Mouse (Mus musculus) adrenal gland, postnatal 36 days (tissue): ENCODE results near the gene Doc2a. TPM values are rescaled to one million over a fixed set of nuclear protein-coding genes. Genes with fewer than 3 reads are reported as not detected.

ENCODE experiments used
- DNase-seq, 2 experiments: peaks; one replicate each; pipeline ENCODE4 v3.0.0; 2021; ENCODE audit warnings: mixed read lengths in 1 of 2
- long read RNA-seq, 2 experiments: library from polyadenylated mRNA; stranded (forward); transcript quantifications; one replicate each; pipeline ENCODE4 v2.0.0; 2021; ENCODE audit warnings: borderline sequencing depth in 2 of 2
- total RNA-seq, 2 experiments: library from RNA; stranded (reverse); gene quantifications; 2 replicates each; pipeline ENCODE4 v1.2.3; 2021

Doc2a gene
- total RNA-seq, result under 1 TPM; 0.43 to 0.50 TPM
- long read RNA-seq, experiment 1, result 0 reads
- long read RNA-seq, experiment 2, partial matches to known transcripts, result 0 of 1 reads
- long read RNA-seq, experiment 2, other reads (novel, unspliced or antisense), result 1 of 1 reads

GRCm38 (mm10) chr7:126847116-126847420 is at the start of gene Doc2a:
Doc2a (plus strand) TSS chr7:126847416.
- DNase-seq, result no peak

DNA sequence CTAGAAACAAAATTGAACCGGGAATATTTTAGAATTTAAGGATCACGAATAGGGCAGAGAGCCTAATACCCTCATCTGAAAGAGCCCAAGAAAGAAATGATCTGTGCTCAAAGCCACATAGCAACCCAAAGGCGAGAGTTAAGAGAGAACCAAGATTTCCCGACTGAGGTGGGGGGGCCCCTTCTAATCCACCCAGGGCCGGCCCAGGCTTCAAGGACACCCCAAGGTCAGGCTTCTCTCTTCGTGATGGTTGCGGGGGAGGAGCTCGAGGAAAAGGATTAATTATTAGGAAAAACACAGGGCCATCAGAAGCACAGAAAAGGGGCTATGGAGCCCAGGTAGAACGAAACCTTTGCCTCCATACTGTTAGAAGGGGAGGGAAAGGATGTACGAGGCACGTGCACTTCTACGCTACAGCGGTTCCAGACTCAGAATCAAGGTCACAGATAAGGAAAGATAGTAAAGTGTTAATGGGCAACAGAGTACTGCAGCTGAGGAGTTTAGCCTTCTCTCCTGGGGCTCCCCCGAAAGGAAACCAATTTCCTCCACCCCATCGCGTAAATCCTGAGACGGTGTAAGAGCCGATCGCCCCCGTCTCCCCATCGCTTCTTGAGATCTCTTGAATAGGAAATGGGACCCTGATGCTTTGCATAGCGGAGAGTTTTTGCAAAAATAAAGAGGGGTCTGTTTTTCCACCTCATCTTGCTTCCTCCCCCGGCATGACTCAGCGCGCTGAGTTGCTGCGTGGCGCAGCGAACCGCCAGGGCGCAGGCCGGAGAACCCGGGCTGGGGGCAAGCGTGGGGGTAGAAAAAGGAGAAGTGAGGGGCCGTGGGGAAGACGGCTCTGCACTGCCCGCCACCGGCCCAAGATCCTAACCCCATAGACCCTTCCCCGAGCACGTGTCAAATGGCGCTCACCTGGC is 48.8 kb upstream of the Doc2a start:
- DNase-seq, result peak; percentile 73 to 82

- peak; percentile 98 for DNase-seq
Observed at GRCm38 (mm10) chr7:126799050-126799467, 48.2 kb upstream of the Doc2a start.

- peak; percentile 31 to 60 for DNase-seq
Observed at GRCm38 (mm10) chr7:126799468-126800268, 47.5 kb upstream of the Doc2a start.

GRCm38 (mm10) chr7:126800269-126801056 is 46.8 kb upstream of the Doc2a start:
- no peak for DNase-seq

DNA sequence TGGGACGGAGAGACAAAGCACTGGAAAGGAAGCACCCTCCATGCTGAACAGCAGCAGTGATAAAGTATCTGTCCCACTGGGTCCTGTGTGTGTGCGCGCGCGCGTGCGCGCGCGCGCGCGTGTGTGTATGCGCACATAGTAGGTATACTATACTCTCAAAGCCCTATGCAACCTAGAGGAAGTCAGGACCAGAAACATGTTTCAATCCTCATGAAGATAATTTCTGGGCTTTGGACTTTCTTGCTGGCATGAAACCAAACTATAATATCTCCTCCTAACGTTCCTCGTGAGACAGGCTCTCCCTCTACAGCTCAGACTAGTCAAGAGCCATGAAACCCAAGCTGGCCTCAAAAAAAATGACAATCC is 46.2 kb upstream of the Doc2a start:
- no peak for DNase-seq

DNA sequence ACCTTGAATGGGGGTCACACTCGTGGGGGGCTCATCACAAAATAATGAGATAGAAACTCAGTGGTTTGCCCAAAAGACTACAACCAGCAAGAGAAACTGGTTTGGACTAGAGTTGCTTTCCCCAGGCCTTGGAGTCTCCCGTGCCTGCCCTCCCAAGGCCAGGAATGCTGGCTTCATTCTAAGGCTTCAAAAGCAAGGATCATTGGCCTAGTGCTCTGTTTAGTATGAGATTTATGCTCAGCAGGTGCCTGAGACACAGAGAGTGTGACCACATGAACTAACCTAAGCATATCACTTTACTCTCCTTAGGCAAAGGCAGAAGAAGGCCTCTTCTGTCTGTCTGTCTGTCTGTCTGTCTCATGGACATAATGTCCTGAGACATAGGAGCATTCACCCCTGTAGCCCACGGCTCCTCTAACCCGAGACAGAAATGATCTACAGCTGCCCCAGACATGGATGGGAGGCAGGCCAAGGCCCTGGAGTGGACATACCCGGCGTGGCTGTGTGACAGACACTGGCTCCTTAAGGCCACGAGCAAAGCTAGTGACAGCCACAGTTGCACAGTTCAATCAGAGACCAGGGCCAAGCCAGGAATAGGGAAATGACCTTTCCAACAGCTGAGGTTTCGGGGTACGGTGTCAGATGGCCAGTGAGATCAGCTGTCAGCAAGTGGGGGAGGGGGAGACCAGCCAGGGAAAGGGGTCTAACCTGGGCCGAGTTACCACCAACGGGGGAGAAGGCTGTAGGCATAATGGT is 44.9 kb upstream of the Doc2a start:
- DNase-seq, result peak; percentile 64 to 70

GRCm38 (mm10) chr7:126803181-126803580 is 44.0 kb upstream of the Doc2a start:
- DNase-seq, result peak; percentile 48 to 50

GRCm38 (mm10) chr7:126803751-126804150 is 43.5 kb upstream of the Doc2a start:
- no peak for DNase-seq

DNA sequence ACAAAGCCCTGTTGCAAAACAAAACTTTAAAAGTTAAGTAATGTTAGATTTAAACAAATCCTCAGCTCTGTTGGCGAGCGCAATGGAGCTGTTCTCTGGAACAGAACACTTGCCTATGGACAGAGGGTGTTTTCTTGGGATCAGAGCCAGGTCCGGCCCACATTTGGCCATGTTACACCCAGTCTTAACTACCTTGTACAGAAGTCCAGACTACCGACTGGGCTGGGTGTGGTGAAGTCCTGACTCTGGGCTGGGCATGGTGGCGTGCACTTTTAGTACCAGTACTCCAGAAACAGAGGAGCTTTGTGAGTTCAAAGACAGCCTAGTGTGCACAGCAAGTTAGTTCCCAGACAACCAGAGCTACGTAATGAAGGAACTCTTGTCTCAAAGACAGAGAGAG is 40.3 kb upstream of the Doc2a start:
- peak in 1 of 2 experiments; percentile 50 for DNase-seq

DNA sequence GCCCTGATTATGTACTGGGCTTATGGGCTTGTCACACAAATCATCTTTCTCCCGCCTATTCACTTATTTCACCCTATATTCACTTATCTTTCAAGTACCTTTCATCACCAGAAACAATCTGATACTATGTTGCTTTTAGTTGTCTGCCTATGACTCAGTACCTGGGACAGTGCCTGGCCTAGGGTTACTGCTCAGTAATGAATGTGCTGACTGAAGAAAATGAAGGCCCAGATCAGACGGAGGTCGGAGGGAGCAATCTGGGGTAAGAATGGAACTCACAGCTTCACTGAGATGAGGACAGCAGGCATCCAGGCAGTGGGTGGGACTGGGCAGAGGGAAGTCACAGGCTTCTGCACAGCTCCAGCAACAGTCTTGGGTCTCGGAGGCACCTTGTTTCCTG is 39.8 kb upstream of the Doc2a start:
- peak; percentile 60 to 64 for DNase-seq

DNA sequence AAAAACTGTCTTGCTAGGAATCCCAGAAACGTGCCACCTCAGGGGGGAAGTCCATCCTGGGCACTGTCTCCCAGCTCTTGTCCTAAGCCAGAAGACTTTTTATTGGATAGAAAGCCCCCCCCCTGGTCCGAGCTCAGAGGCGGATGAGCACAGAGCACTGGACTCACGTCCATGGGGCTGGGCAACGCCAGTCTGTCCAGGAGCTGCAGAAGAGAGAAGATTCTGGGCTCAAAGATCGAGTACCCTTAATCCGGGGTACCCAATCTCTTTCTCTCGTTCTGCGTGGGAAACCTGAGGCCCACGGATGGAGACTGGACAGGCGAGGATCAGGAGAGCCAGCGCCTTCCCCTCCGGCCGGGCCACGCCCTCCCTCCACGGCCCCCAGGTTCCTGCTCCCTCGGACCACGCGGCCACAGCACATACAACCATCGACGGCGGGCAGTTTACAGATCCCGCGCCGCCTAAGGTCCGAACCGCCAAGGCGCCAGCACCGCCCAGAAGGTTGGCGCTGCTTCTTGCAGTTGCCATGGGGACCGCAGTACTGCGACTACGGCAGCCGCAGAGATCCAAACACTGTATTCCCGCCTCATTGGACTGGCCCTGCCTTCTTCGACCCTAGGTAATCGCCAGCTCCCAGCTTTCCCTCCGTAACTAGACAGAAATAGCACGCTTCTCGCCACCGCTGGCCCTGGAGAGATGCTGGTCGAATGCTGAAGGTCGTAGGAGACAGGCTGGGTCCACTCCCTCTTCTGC is 38.3 kb upstream of the Doc2a start:
- DNase-seq, result peak; percentile 92 to 93

- no peak for DNase-seq
Observed at GRCm38 (mm10) chr7:126809723-126810369, 37.4 kb upstream of the Doc2a start.

- no peak for DNase-seq
Observed at GRCm38 (mm10) chr7:126815726-126816222, 31.4 kb upstream of the Doc2a start.

DNA sequence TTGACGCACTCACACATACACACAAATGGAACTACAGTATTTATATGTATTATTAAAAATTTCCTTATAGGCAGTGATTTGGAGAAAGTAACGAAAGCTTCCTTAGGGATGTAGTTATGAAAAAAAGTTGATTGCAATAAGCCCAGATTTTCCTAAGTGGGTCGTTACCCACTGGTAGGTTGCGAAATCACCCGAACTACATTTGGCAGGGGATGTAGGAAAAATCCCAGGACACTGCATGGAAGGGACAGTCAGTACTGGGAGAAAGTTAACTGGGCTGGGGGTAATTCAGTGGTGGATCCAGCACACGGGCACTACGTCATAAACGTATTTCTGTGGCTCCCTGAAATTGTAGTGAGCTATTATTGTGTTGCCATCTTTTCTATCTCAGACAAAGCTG is 30.7 kb upstream of the Doc2a start:
- DNase-seq, result no peak

DNA sequence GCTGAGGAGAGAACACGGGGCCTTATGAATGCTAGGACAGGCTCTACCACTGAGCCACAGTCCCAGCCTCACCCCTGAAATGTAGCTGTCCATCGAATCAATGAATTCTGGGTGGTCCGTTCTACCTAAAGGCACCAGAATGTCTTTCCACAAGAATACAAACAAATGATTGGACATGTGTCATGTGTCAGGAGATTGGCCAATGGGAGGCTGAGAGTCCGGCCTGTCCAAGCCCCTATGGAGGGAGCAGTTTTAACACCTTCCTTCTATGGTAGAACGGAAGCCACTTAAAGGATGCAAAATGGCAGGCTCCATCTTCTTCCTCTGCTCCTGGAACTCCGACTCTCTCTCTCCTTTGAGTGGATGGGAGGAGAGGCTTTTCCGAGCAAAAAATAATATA is 29.6 kb upstream of the Doc2a start:
- no peak for DNase-seq

- no peak for DNase-seq
Observed at GRCm38 (mm10) chr7:126818818-126819217, 28.4 kb upstream of the Doc2a start.

GRCm38 (mm10) chr7:126821835-126822511 is 25.2 kb upstream of the Doc2a start:
- DNase-seq, result peak; percentile 87 to 89

DNA sequence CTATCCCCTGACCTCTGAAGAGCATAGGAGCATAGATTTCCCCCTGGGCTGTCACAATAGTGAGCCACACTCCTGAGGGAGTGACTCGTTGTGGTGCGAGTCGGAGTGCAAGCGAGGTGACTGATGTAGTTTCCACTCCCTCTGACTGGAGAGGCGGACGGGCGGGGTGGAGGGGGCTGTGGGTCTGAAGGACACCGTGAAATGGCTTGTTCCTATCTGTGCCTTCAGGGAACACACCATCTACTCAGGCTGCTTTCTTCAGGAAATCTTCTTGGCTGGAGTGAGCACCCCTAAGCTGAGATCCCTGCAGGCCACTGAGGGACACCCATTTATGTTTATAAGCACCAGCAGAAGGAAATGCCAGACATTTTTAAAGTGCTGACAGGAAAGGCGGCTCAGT is 24.5 kb upstream of the Doc2a start:
- peak in 1 of 2 experiments; percentile 71 for DNase-seq
